Mouse (Mus musculus): Measurements from ENCODE around the gene Rad54l. TPM values are rescaled to one million over a fixed set of nuclear protein-coding genes. Genes with fewer than 3 reads are reported as not detected.
A peak's percentile ranks its signal among the peaks of the same experiment; 100 is the strongest.

The Rad54l gene
- polyA plus RNA-seq, 1 experiment from 2014 or later = 10.5 TPM

GRCm38 (mm10) chr4:116143891-116144717, 20.6 kb upstream of the Rad54l start:
- Histone ChIP-seq H3K9me3 (ENCODE audit: control insufficient read depth, low read length) (no peaks in the 10 kb centered on the region), H3K36me3 (ENCODE audit: control insufficient read depth, insufficient read depth, low read length) (no peaks in the 10 kb centered on the region), H3K27ac (replicated peaks; ENCODE audit: low read depth, low read length) (no peak overlapping the region), H3K27me3 (ENCODE audit: control insufficient read depth, insufficient read depth, low read length) (0 out of 2 replicates have a peak, but pooled peaks cover 4% of the 10 kb centered on the region), H3K4me2 (ENCODE audit: low read length) (peak overlapping the region; percentile 87), H3K9ac (replicated peaks; ENCODE audit: low read length) (peak overlapping the region; percentile 50), H3K4me3 (replicated peaks; ENCODE audit: low read depth, low read length) (peak overlapping the region; percentile 53), H3K4me1 (ENCODE audit: control insufficient read depth, insufficient read depth, low read length) (peaks cover 16% of the 10 kb centered on the region; the same call in 1 of the 2 replicates)
- DNase-seq (peak; percentile 76), ATAC-seq (ENCODE audit: low FRiP score, low TSS enrichment) (peak; percentile 58; the same call in 1 of the 2 replicates)
- WGBS = 1% methylated on average over 42 of the region's 47 CpGs

- Histone ChIP-seq H3K4me2 (ENCODE audit: low read length) (peak overlapping the region; percentile 87), H3K9ac (replicated peaks; ENCODE audit: low read length) (no peak overlapping the region; the same call in 1 of the 2 replicates), H3K27ac (replicated peaks; ENCODE audit: low read depth, low read length) (no peak overlapping the region), H3K9me3 (ENCODE audit: control insufficient read depth, low read length) (no peaks in the 10 kb centered on the region), H3K27me3 (ENCODE audit: control insufficient read depth, insufficient read depth, low read length) (0 out of 2 replicates have a peak, but pooled peaks cover 4% of the 10 kb centered on the region), H3K4me1 (ENCODE audit: control insufficient read depth, insufficient read depth, low read length) (peaks cover 16% of the 10 kb centered on the region; the same call in 1 of the 2 replicates), H3K36me3 (ENCODE audit: control insufficient read depth, insufficient read depth, low read length) (no peaks in the 10 kb centered on the region), H3K4me3 (replicated peaks; ENCODE audit: low read depth, low read length) (no peak overlapping the region)
- no peak for ATAC-seq (ENCODE audit: low FRiP score, low TSS enrichment)
- WGBS = 14% methylated on average over 7 of the region's 7 CpGs
- DNase-seq = no peak
These were observed 19.9 kb upstream of the Rad54l start for GRCm38 (mm10) chr4:116143317-116143811.

GRCm38 (mm10) chr4:116142269-116142668, 18.8 kb upstream of the Rad54l start:
- ATAC-seq (ENCODE audit: low FRiP score, low TSS enrichment) = no peak
- H3K9me3 ChIP-seq (ENCODE audit: control insufficient read depth, low read length) = no peaks in the 10 kb centered on the region
- no peak overlapping the region for H3K4me3 ChIP-seq (replicated peaks; ENCODE audit: low read depth, low read length)
- H3K9ac ChIP-seq (replicated peaks; ENCODE audit: low read length) = no peak overlapping the region
- H3K27ac ChIP-seq (replicated peaks; ENCODE audit: low read depth, low read length) = no peak overlapping the region
- no peak for DNase-seq
- 0 out of 2 replicates have a peak, but pooled peaks cover 4% of the 10 kb centered on the region for H3K27me3 ChIP-seq (ENCODE audit: control insufficient read depth, insufficient read depth, low read length)
- peaks cover 16% of the 10 kb centered on the region; the same call in 1 of the 2 replicates for H3K4me1 ChIP-seq (ENCODE audit: control insufficient read depth, insufficient read depth, low read length)
- no peak overlapping the region for H3K4me2 ChIP-seq (ENCODE audit: low read length)
- WGBS = 79% methylated on average over 7 of the region's 7 CpGs
- no peaks in the 10 kb centered on the region for H3K36me3 ChIP-seq (ENCODE audit: control insufficient read depth, insufficient read depth, low read length)

GRCm38 (mm10) chr4:116141736-116142135, 18.2 kb upstream of the Rad54l start:
- WGBS = 76% methylated on average over 1 of the region's 1 CpGs

GRCm38 (mm10) chr4:116140801-116141574, 17.5 kb upstream of the Rad54l start:
- 78% methylated on average over 7 of the region's 7 CpGs for WGBS
- Histone ChIP-seq H3K36me3 (ENCODE audit: control insufficient read depth, insufficient read depth, low read length) (no peaks in the 10 kb centered on the region), H3K9ac (replicated peaks; ENCODE audit: low read length) (no peak overlapping the region), H3K4me2 (ENCODE audit: low read length) (no peak overlapping the region), H3K4me1 (ENCODE audit: control insufficient read depth, insufficient read depth, low read length) (peaks cover 16% of the 10 kb centered on the region; the same call in 1 of the 2 replicates), H3K27ac (replicated peaks; ENCODE audit: low read depth, low read length) (no peak overlapping the region), H3K9me3 (ENCODE audit: control insufficient read depth, low read length) (no peaks in the 10 kb centered on the region), H3K27me3 (ENCODE audit: control insufficient read depth, insufficient read depth, low read length) (0 out of 2 replicates have a peak, but pooled peaks cover 4% of the 10 kb centered on the region), H3K4me3 (replicated peaks; ENCODE audit: low read depth, low read length) (no peak overlapping the region)
- ATAC-seq (ENCODE audit: low FRiP score, low TSS enrichment) (no peak), DNase-seq (no peak)

More at GRCm38 (mm10) chr4:116141736-116142135, 18.2 kb upstream of the Rad54l start:
- ATAC-seq (ENCODE audit: low FRiP score, low TSS enrichment) = no peak
- Histone ChIP-seq H3K36me3 (ENCODE audit: control insufficient read depth, insufficient read depth, low read length) (no peaks in the 10 kb centered on the region), H3K27ac (replicated peaks; ENCODE audit: low read depth, low read length) (no peak overlapping the region), H3K27me3 (ENCODE audit: control insufficient read depth, insufficient read depth, low read length) (0 out of 2 replicates have a peak, but pooled peaks cover 4% of the 10 kb centered on the region), H3K4me3 (replicated peaks; ENCODE audit: low read depth, low read length) (no peak overlapping the region), H3K4me2 (ENCODE audit: low read length) (no peak overlapping the region), H3K9ac (replicated peaks; ENCODE audit: low read length) (no peak overlapping the region), H3K9me3 (ENCODE audit: control insufficient read depth, low read length) (no peaks in the 10 kb centered on the region), H3K4me1 (ENCODE audit: control insufficient read depth, insufficient read depth, low read length) (peaks cover 16% of the 10 kb centered on the region; the same call in 1 of the 2 replicates)
- DNase-seq = no peak

- 52% methylated on average over 13 of the region's 13 CpGs for WGBS
- H3K9me3 ChIP-seq (ENCODE audit: control insufficient read depth, low read length) = no peaks in the 10 kb centered on the region
- no peak for ATAC-seq (ENCODE audit: low FRiP score, low TSS enrichment)
These were observed 14.0 kb upstream of the Rad54l start for GRCm38 (mm10) chr4:116137421-116137996.

GRCm38 (mm10) chr4:116134990-116135389, 11.5 kb upstream of the Rad54l start:
- DNase-seq = peak; percentile 84
- Histone ChIP-seq H3K4me3 (replicated peaks; ENCODE audit: low read depth, low read length) (no peak overlapping the region), H3K4me2 (ENCODE audit: low read length) (no peak overlapping the region), H3K9ac (replicated peaks; ENCODE audit: low read length) (no peak overlapping the region), H3K36me3 (ENCODE audit: control insufficient read depth, insufficient read depth, low read length) (no peaks in the 10 kb centered on the region), H3K27ac (replicated peaks; ENCODE audit: low read depth, low read length) (no peak overlapping the region), H3K27me3 (ENCODE audit: control insufficient read depth, insufficient read depth, low read length) (no peaks in the 10 kb centered on the region), H3K9me3 (ENCODE audit: control insufficient read depth, low read length) (no peaks in the 10 kb centered on the region), H3K4me1 (ENCODE audit: control insufficient read depth, insufficient read depth, low read length) (no peaks in the 10 kb centered on the region)
- ATAC-seq (ENCODE audit: low FRiP score, low TSS enrichment) = no peak
- 39% methylated on average over 2 of the region's 2 CpGs for WGBS

More at GRCm38 (mm10) chr4:116137421-116137996, 14.0 kb upstream of the Rad54l start:
- H3K4me1 ChIP-seq (ENCODE audit: control insufficient read depth, insufficient read depth, low read length) = no peaks in the 10 kb centered on the region
- no peak for DNase-seq
- no peak overlapping the region for H3K27ac ChIP-seq (replicated peaks; ENCODE audit: low read depth, low read length)
- no peak overlapping the region for H3K9ac ChIP-seq (replicated peaks; ENCODE audit: low read length)
- no peaks in the 10 kb centered on the region for H3K27me3 ChIP-seq (ENCODE audit: control insufficient read depth, insufficient read depth, low read length)
- H3K36me3 ChIP-seq (ENCODE audit: control insufficient read depth, insufficient read depth, low read length) = no peaks in the 10 kb centered on the region
- no peak overlapping the region for H3K4me3 ChIP-seq (replicated peaks; ENCODE audit: low read depth, low read length)
- no peak overlapping the region for H3K4me2 ChIP-seq (ENCODE audit: low read length)

- H3K9ac ChIP-seq (replicated peaks; ENCODE audit: low read length) = no peak overlapping the region
These were observed 9.6 kb upstream of the Rad54l start for GRCm38 (mm10) chr4:116133126-116133525.

More at GRCm38 (mm10) chr4:116133126-116133525, 9.6 kb upstream of the Rad54l start:
- 87% methylated on average over 4 of the region's 4 CpGs for WGBS
- DNase-seq (no peak), ATAC-seq (ENCODE audit: low FRiP score, low TSS enrichment) (no peak)
- Histone ChIP-seq H3K36me3 (ENCODE audit: control insufficient read depth, insufficient read depth, low read length) (no peaks in the 10 kb centered on the region), H3K4me1 (ENCODE audit: control insufficient read depth, insufficient read depth, low read length) (no peaks in the 10 kb centered on the region), H3K4me2 (ENCODE audit: low read length) (no peak overlapping the region), H3K4me3 (replicated peaks; ENCODE audit: low read depth, low read length) (no peak overlapping the region), H3K27me3 (ENCODE audit: control insufficient read depth, insufficient read depth, low read length) (no peaks in the 10 kb centered on the region), H3K27ac (replicated peaks; ENCODE audit: low read depth, low read length) (no peak overlapping the region), H3K9me3 (ENCODE audit: control insufficient read depth, low read length) (no peaks in the 10 kb centered on the region)

All from midbrain, embryonic 14.5 days (tissue).